Mouse (Mus musculus) liver, postnatal 0 days (tissue): Measurements from ENCODE around the gene Ric8b.

ENCODE experiments used
- CTCF ChIP-seq: sonication (generic); IDR thresholded peaks from 2 replicates; pipeline ENCODE4 v1.5.1; 2016; ENCODE audit warnings: antibody characterized with exemption, low read depth
- EP300 ChIP-seq: IDR thresholded peaks from 2 replicates; pipeline ENCODE4 v1.6.1; 2016; ENCODE audit warnings: antibody characterized with exemption, low read depth, mild to moderate bottlenecking

GRCm38 (mm10) chr10:84956173-84956572 is 38.8 kb downstream of the Ric8b start:
- TF ChIP-seq EP300 (no peak), CTCF (no peak)
